In genomic region chr3:55949148-55949547, GRCm38 (mm10) we compare ENCODE assay signal across 24 mouse cellular contexts.
"Had no signal": no experiment of that assay in that cellular context is flagged by ENCODE, and none has a peak within 500 bp of the region (broad histone marks: within the 10 kb centered on the region; RNA-seq: fewer than 3 reads in every experiment).

No protein-coding gene starts in this region.

- H3K9me3 ChIP-seq: heart, embryonic 10.5 days; heart, embryonic 12.5 days; hindbrain, embryonic 10.5 days; hindbrain, embryonic 12.5 days; intestine, embryonic 15.5 days; limb, embryonic 13.5 days; limb, embryonic 15.5 days had no signal

- H3K4me2 ChIP-seq: heart, embryonic 12.5 days; hindbrain, embryonic 12.5 days; hindbrain, embryonic 14.5 days; intestine, embryonic 15.5 days; limb, embryonic 13.5 days; limb, embryonic 15.5 days had no signal

- H3K9ac ChIP-seq: heart, embryonic 12.5 days; hindbrain, embryonic 12.5 days; hindbrain, embryonic 14.5 days; intestine, embryonic 15.5 days; limb, embryonic 13.5 days; limb, embryonic 15.5 days had no signal

- H3K4me1 ChIP-seq: heart, embryonic 10.5 days; heart, embryonic 12.5 days; hindbrain, embryonic 10.5 days; hindbrain, embryonic 12.5 days; intestine, embryonic 15.5 days; limb, embryonic 13.5 days; limb, embryonic 15.5 days had no signal

- H3K27me3 ChIP-seq: heart, embryonic 12.5 days; hindbrain, embryonic 12.5 days; intestine, embryonic 15.5 days; limb, embryonic 13.5 days; limb, embryonic 15.5 days had no signal

- ATAC-seq: hindbrain, embryonic 16.5 days; inflammation-experienced regulatory T-cells, adult 6 months; intestine, embryonic 15.5 days; intestine, postnatal 0 days had no signal

- DNase-seq: gastrocnemius, postnatal 14 days; gastrocnemius, postnatal 36 days; heart, adult 18-20 months; heart, postnatal 10 days; heart, postnatal 4 days; kidney, adult 18-20 months; kidney, adult 8-10 months; kidney, postnatal 10 days; kidney, postnatal 25 days; kidney, postnatal 4 days; layer of hippocampus, postnatal 36 days; left cerebral cortex, postnatal 4 days had no signal

- H3K4me3 ChIP-seq: heart, embryonic 10.5 days; heart, embryonic 12.5 days; hindbrain, embryonic 10.5 days; hindbrain, embryonic 12.5 days; intestine, embryonic 15.5 days; layer of hippocampus, adult 2 months; limb, embryonic 13.5 days; limb, embryonic 15.5 days had no signal

- H3K27ac ChIP-seq: heart, embryonic 10.5 days; hindbrain, embryonic 10.5 days; hindbrain, embryonic 12.5 days; hindbrain, embryonic 14.5 days; intestine, embryonic 15.5 days; layer of hippocampus, adult 2 months; limb, embryonic 13.5 days; limb, embryonic 15.5 days had no signal

- H3K36me3 ChIP-seq: intestine, embryonic 15.5 days had no signal
